ENCODE assay signal across 10 mouse cellular contexts in the genomic region with DNA sequence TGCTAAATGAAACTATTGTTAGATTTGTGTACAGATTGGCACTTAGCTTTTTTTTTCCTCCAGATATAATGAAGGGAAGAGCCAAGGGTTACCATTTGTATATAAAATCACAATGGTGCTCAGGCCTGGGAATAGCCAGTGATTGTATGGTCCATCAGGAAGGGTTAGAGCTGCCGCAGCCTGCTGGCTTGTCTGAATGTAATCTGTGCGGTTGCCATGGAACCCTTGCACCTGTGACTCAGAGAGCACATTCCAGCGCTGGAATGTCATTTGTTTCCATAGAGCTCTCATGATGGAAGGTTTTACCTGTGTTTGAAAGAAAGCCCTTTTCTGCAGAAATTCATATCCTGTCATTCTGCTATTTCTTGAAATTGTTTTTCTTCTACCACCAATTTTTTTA. TPM values are rescaled to one million over a fixed set of nuclear protein-coding genes. Genes with fewer than 3 reads are reported as not detected.
A peak's percentile ranks its signal among the peaks of the same experiment; 100 is the strongest.
DNase-seq lines count a peak whose midpoint lies in the region; ATAC-seq and TF ChIP-seq lines count a peak whose summit lies in the region.
"Had no signal": no experiment of that assay in that cellular context is flagged by ENCODE, and none has a peak within 500 bp of the region (broad histone marks: within the 10 kb centered on the region; RNA-seq: fewer than 3 reads in every experiment).

No protein-coding gene starts in this region.

- no peak overlapping the region for H3K4me2 ChIP-seq in kidney, embryonic 15.5 days
- no peak overlapping the region for H3K4me2 ChIP-seq in midbrain, embryonic 15.5 days
- H3K4me2 ChIP-seq: limb, embryonic 12.5 days had no signal

- TF ChIP-seq CTCF in layer of hippocampus, adult 2 months (conservative IDR thresholded peaks at IDR 0.05) = no peak

- 0 out of 2 replicates have a peak, but pooled peaks have one; percentile 49 for ATAC-seq in kidney, embryonic 15.5 days (replicated peaks; ENCODE audit: low FRiP score)
- ATAC-seq in midbrain, embryonic 15.5 days (replicated peaks) = peak; percentile 90

- peaks cover 12% of the 10 kb centered on the region for H3K36me3 ChIP-seq in embryonic facial prominence, embryonic 10.5 days (replicated peaks)
- H3K36me3 ChIP-seq in kidney, embryonic 15.5 days = peaks cover 12% of the 10 kb centered on the region
- no peaks in the 10 kb centered on the region for H3K36me3 ChIP-seq in midbrain, embryonic 15.5 days (replicated peaks)

- no peak overlapping the region for H3K4me3 ChIP-seq in embryonic facial prominence, embryonic 10.5 days
- no peak overlapping the region for H3K4me3 ChIP-seq in kidney, embryonic 15.5 days (replicated peaks)
- H3K4me3 ChIP-seq in midbrain, embryonic 15.5 days = no peak overlapping the region
- no peak overlapping the region for H3K4me3 ChIP-seq in layer of hippocampus, adult 2 months
- H3K4me3 ChIP-seq: limb, embryonic 12.5 days had no signal

- H3K9ac ChIP-seq in kidney, embryonic 15.5 days = no peak overlapping the region
- H3K9ac ChIP-seq in midbrain, embryonic 15.5 days = no peak overlapping the region
- H3K9ac ChIP-seq: limb, embryonic 12.5 days had no signal

- no peak overlapping the region for H3K27ac ChIP-seq in embryonic facial prominence, embryonic 10.5 days (replicated peaks)
- H3K27ac ChIP-seq in kidney, embryonic 15.5 days = no peak overlapping the region
- peak overlapping the region; percentile 48; the same call in 1 of the 2 replicates for H3K27ac ChIP-seq in midbrain, embryonic 15.5 days
- H3K27ac ChIP-seq in layer of hippocampus, adult 2 months = no peak overlapping the region
- H3K27ac ChIP-seq: limb, embryonic 12.5 days had no signal

- peak; percentile 21 for DNase-seq in kidney, adult 11 months
- no peak for DNase-seq in kidney, adult 18-20 months
- DNase-seq in embryonic facial prominence, embryonic 10.5 days (ENCODE audit: low spot score) = peak; percentile 17
- DNase-seq in thymus, adult 18-20 months = no peak
- no peak for DNase-seq in layer of hippocampus, adult 2 months (ENCODE audit: low spot score in 2 of 2)
- DNase-seq in spleen, adult 18-20 months = no peak

- WGBS in embryonic facial prominence, embryonic 10.5 days = 71% methylated on average over 3 of the region's 3 CpGs
- WGBS in kidney, embryonic 15.5 days = 62% methylated on average over 3 of the region's 3 CpGs
- WGBS in midbrain, embryonic 15.5 days = 38% methylated on average over 3 of the region's 3 CpGs

- H3K9me3 ChIP-seq in embryonic facial prominence, embryonic 10.5 days = no peaks in the 10 kb centered on the region
- no peaks in the 10 kb centered on the region for H3K9me3 ChIP-seq in kidney, embryonic 15.5 days (replicated peaks)
- H3K9me3 ChIP-seq in midbrain, embryonic 15.5 days = no peaks in the 10 kb centered on the region
- H3K9me3 ChIP-seq: limb, embryonic 12.5 days had no signal

- no peaks in the 10 kb centered on the region for H3K27me3 ChIP-seq in embryonic facial prominence, embryonic 10.5 days (replicated peaks; ENCODE audit: low read depth, poor library complexity, severe bottlenecking)
- no peaks in the 10 kb centered on the region for H3K27me3 ChIP-seq in kidney, embryonic 15.5 days
- no peaks in the 10 kb centered on the region for H3K27me3 ChIP-seq in midbrain, embryonic 15.5 days (replicated peaks)
- H3K27me3 ChIP-seq: limb, embryonic 12.5 days had no signal

- H3K4me1 ChIP-seq in embryonic facial prominence, embryonic 10.5 days = no peaks in the 10 kb centered on the region
- no peaks in the 10 kb centered on the region for H3K4me1 ChIP-seq in kidney, embryonic 15.5 days
- H3K4me1 ChIP-seq in midbrain, embryonic 15.5 days = no peaks in the 10 kb centered on the region
- H3K4me1 ChIP-seq: limb, embryonic 12.5 days had no signal

RNA-seq across cellular contexts. Expression of a gene that starts 37.5 kb away (rescaled TPM):
- polyA plus RNA-seq in embryonic facial prominence, embryonic 10.5 days (2016; fragmentation: Nextera tagmentation; extraction: Ambion mirVana) = 17.1 and 17.5 TPM in 2 replicates
- polyA plus RNA-seq in kidney, embryonic 15.5 days (2015; fragmentation: Nextera tagmentation; extraction: Ambion mirVana) = 18.6 and 21.2 TPM in 2 replicates
- polyA plus RNA-seq in midbrain, embryonic 15.5 days (2015; fragmentation: Nextera tagmentation; extraction: Ambion mirVana) = 34.9 and 35.8 TPM in 2 replicates
- 10 to 100 TPM; 53.5 to 65.1 TPM for total RNA-seq in layer of hippocampus, adult 2 months (2021)

RNA-seq across cellular contexts. Expression of a gene that starts 57.0 kb away (rescaled TPM):
- 14.7 and 17.9 TPM in 2 replicates for polyA plus RNA-seq in embryonic facial prominence, embryonic 10.5 days (2016; fragmentation: Nextera tagmentation; extraction: Ambion mirVana)
- polyA plus RNA-seq in kidney, embryonic 15.5 days (2015; fragmentation: Nextera tagmentation; extraction: Ambion mirVana) = 24.9 and 26.7 TPM in 2 replicates
- polyA plus RNA-seq in midbrain, embryonic 15.5 days (2015; fragmentation: Nextera tagmentation; extraction: Ambion mirVana) = 32.9 and 37.3 TPM in 2 replicates
- total RNA-seq in layer of hippocampus, adult 2 months (2021) = 10 to 100 TPM; 35.9 to 39.7 TPM
- total RNA-seq: common myeloid progenitor, adult 5-6 weeks had no signal

Comparison
In these comparisons a context has a peak if more than half of its experiments do, and no peak if none do; other contexts are left out.
1. DNase-seq: peak in kidney, adult 11 months (single experiment) and embryonic facial prominence, embryonic 10.5 days (single experiment); none in kidney, adult 18-20 months (single experiment), thymus, adult 18-20 months (0 of 2), layer of hippocampus, adult 2 months (0 of 2) and spleen, adult 18-20 months (0 of 2).